Mouse (Mus musculus): ENCODE measurements around the gene Atp1b1. TPM values are rescaled to one million over a fixed set of nuclear protein-coding genes. Genes with fewer than 3 reads are reported as not detected.

Gene Atp1b1
- total and polyA plus RNA-seq, 3 experiments: 0.17 to 0.32 (median 0.23) TPM

- peak; percentile 80 for DNase-seq (ENCODE audit: extremely low read depth)
- Histone ChIP-seq H3K9me3 (replicated peaks; ENCODE audit: low read length) (no peaks in the 10 kb centered on the region), H3K79me2 (replicated peaks; ENCODE audit: control insufficient read depth, extremely low read depth, insufficient read depth, poor library complexity, severe bottlenecking) (no peaks in the 10 kb centered on the region), H3K27me3 (replicated peaks) (no peaks in the 10 kb centered on the region), H3K4me1 (ENCODE audit: control insufficient read depth in 1 of 2, insufficient read depth in 2 of 2) (peaks cover 3 to 44% of the 10 kb centered on the region in 2 experiments; a peak in 3 of 4 replicates), H3K9ac (ENCODE audit: insufficient read depth, low read depth) (0 out of 2 replicates have a peak overlapping the region, but pooled peaks have one; percentile 17), H3K27ac (ENCODE audit: insufficient read depth, low read depth) (no peak overlapping the region), H3K4me3 (replicated peaks in 1 of 3; ENCODE audit: low read depth in 2 of 3, low read length in 2 of 3, poor library complexity in 1 of 3) (peak overlapping the region in 2 of 3 experiments; percentile 29 to 46), H3K4me2 (ENCODE audit: insufficient read depth, low read depth, poor library complexity, severe bottlenecking) (peak overlapping the region; percentile 72), H3K36me3 (replicated peaks in 1 of 2; ENCODE audit: control insufficient read depth in 1 of 2, insufficient read depth in 1 of 2, low read length in 1 of 2) (no peaks in the 10 kb centered on the region)
- in situ Hi-C loops (cut with MboI; ENCODE audit: low pct_ligation_motif_present, low pct_unique_long_range_greater_than_20kb, low sequenced_read_pairs): no loop called here
- TF ChIP-seq RCOR1 (conservative IDR thresholded peaks at IDR 0.05; ENCODE audit: low read depth, low read length) (0 out of 2 replicates have a peak, but pooled peaks have one; percentile 55), ELF1 (IDR thresholded peaks at IDR 0.05; ENCODE audit: low read depth, low read length) (peak; percentile 76), IRF4 (IDR thresholded peaks at IDR 0.05; ENCODE audit: low read depth, low read length) (peak; percentile 73), ZMIZ1 (IDR thresholded peaks at IDR 0.05; ENCODE audit: low read depth, low read length) (no peak), KAT2A (IDR thresholded peaks at IDR 0.05; ENCODE audit: insufficient replicate concordance, low read length) (0 out of 2 replicates have a peak, but pooled peaks have one; percentile 35), MEF2A (IDR thresholded peaks at IDR 0.05; ENCODE audit: borderline replicate concordance, low read depth, low read length) (peak; percentile 56; the same call in 1 of the 2 replicates), JUN (IDR thresholded peaks at IDR 0.05; ENCODE audit: insufficient read depth, low read depth, low read length) (no peak), SIN3A (IDR thresholded peaks at IDR 0.05; ENCODE audit: low read length) (no peak), MAZ (IDR thresholded peaks at IDR 0.05; ENCODE audit: low read depth, low read length) (peak; percentile 75; the same call in 1 of the 2 replicates), NRF1 (IDR thresholded peaks at IDR 0.05; ENCODE audit: low read depth, low read length) (no peak), TCF12 (IDR thresholded peaks at IDR 0.05; ENCODE audit: low read depth, low read length) (peak; percentile 75), EP300 (IDR thresholded peaks at IDR 0.05; ENCODE audit: low read length) (peak; percentile 75), ETS1 (conservative IDR thresholded peaks at IDR 0.05; ENCODE audit: low read depth, low read length) (peak; percentile 62; the same call in 1 of the 2 replicates), ZNF384 (IDR thresholded peaks at IDR 0.05; ENCODE audit: low read depth, low read length) (no peak), CHD2 (IDR thresholded peaks at IDR 0.05; ENCODE audit: low read length) (peak; percentile 92), BHLHE40 (IDR thresholded peaks at IDR 0.05; ENCODE audit: low read depth, low read length) (peak; percentile 43), POLR2A (IDR thresholded peaks at IDR 0.05; ENCODE audit: low read depth, low read length) (no peak)
- dilution Hi-C loops (cut with MboI; ENCODE audit: extremely low pct_ligation_motif_present, extremely low pct_unique_long_range_greater_than_20kb, low sequenced_read_pairs): no loop called here
These were observed 45.1 kb upstream of the Atp1b1 start for GRCm38 (mm10) chr1:164503140-164503730.

GRCm38 (mm10) chr1:164502231-164502630 is 44.1 kb upstream of the Atp1b1 start:
- in situ Hi-C loops (cut with MboI; ENCODE audit: low pct_ligation_motif_present, low pct_unique_long_range_greater_than_20kb, low sequenced_read_pairs) (no loop called here), dilution Hi-C loops (cut with MboI; ENCODE audit: extremely low pct_ligation_motif_present, extremely low pct_unique_long_range_greater_than_20kb, low sequenced_read_pairs) (no loop called here)
- no peaks in the 10 kb centered on the region for H3K36me3 ChIP-seq (replicated peaks in 1 of 2; ENCODE audit: control insufficient read depth in 1 of 2, insufficient read depth in 1 of 2, low read length in 1 of 2)
- H3K27ac ChIP-seq (ENCODE audit: insufficient read depth, low read depth): no peak overlapping the region
- no peaks in the 10 kb centered on the region for H3K27me3 ChIP-seq (replicated peaks)
- H3K9ac ChIP-seq (ENCODE audit: insufficient read depth, low read depth): no peak overlapping the region
- H3K4me1 ChIP-seq (ENCODE audit: control insufficient read depth in 1 of 2, insufficient read depth in 2 of 2): peaks cover 3 to 44% of the 10 kb centered on the region in 2 experiments; a peak in 3 of 4 replicates
- H3K4me2 ChIP-seq (ENCODE audit: insufficient read depth, low read depth, poor library complexity, severe bottlenecking): no peak overlapping the region
- TF ChIP-seq MAFK (IDR thresholded peaks at IDR 0.05; ENCODE audit: insufficient replicate concordance, low read length) (no peak), SIN3A (IDR thresholded peaks at IDR 0.05; ENCODE audit: low read length) (no peak), PAX5 (IDR thresholded peaks at IDR 0.05; ENCODE audit: low read length) (no peak), MYC (IDR thresholded peaks at IDR 0.05; ENCODE audit: low read depth, low read length) (no peak), EP300 (IDR thresholded peaks at IDR 0.05; ENCODE audit: low read length) (no peak), JUN (IDR thresholded peaks at IDR 0.05; ENCODE audit: insufficient read depth, low read depth, low read length) (no peak), ELF1 (IDR thresholded peaks at IDR 0.05; ENCODE audit: low read depth, low read length) (no peak), RAD21 (IDR thresholded peaks at IDR 0.05; ENCODE audit: low read depth, low read length) (no peak), USF2 (conservative IDR thresholded peaks at IDR 0.05; ENCODE audit: low read depth, low read length) (no peak), NRF1 (IDR thresholded peaks at IDR 0.05; ENCODE audit: low read depth, low read length) (no peak), MEF2A (IDR thresholded peaks at IDR 0.05; ENCODE audit: borderline replicate concordance, low read depth, low read length) (no peak), SMC3 (IDR thresholded peaks at IDR 0.05; ENCODE audit: low read depth, low read length) (no peak), E2F4 (IDR thresholded peaks at IDR 0.05; ENCODE audit: insufficient replicate concordance, low read depth, low read length) (no peak), UBTF (IDR thresholded peaks at IDR 0.05; ENCODE audit: low read depth, low read length) (no peak), MAZ (IDR thresholded peaks at IDR 0.05; ENCODE audit: low read depth, low read length) (no peak), ZC3H11A (IDR thresholded peaks at IDR 0.05; ENCODE audit: low read depth, low read length) (no peak), TBP (conservative IDR thresholded peaks at IDR 0.05; ENCODE audit: low read depth, low read length) (no peak), MAX (IDR thresholded peaks at IDR 0.05; ENCODE audit: low read length) (no peak), POLR2AphosphoS2 (IDR thresholded peaks at IDR 0.05; ENCODE audit: low read depth, low read length) (no peak), BHLHE40 (IDR thresholded peaks at IDR 0.05; ENCODE audit: low read depth, low read length) (no peak)
- no peaks in the 10 kb centered on the region for H3K79me2 ChIP-seq (replicated peaks; ENCODE audit: control insufficient read depth, extremely low read depth, insufficient read depth, poor library complexity, severe bottlenecking)
- DNase-seq (ENCODE audit: extremely low read depth): no peak
- peaks cover 2% of the 10 kb centered on the region for H3K9me3 ChIP-seq (replicated peaks; ENCODE audit: low read length)
- H3K4me3 ChIP-seq (replicated peaks in 1 of 3; ENCODE audit: low read depth in 2 of 3, low read length in 2 of 3, poor library complexity in 1 of 3): no peak overlapping the region
